Mouse (Mus musculus): ENCODE data around the gene Nudc. TPM values are rescaled to one million over a fixed set of nuclear protein-coding genes. Genes with fewer than 3 reads are reported as not detected.

Nudc gene
- 100 to 1,000 TPM; 143 to 156 TPM for total RNA-seq (2021)
- long read RNA-seq, experiment 1, transcript Nudc-201 (8 exons, 1,316 nt), result major isoform, 223 of 279 reads
- long read RNA-seq, experiment 1, partial matches to known transcripts, result 45 of 279 reads
- long read RNA-seq, experiment 1, other reads (novel, unspliced or antisense), result 11 of 279 reads
- long read RNA-seq, experiment 2, transcript Nudc-201 (8 exons, 1,316 nt), result major isoform, 160 of 192 reads
- long read RNA-seq, experiment 2, partial matches to known transcripts, result 26 of 192 reads
- long read RNA-seq, experiment 2, other reads (novel, unspliced or antisense), result 6 of 192 reads

DNA sequence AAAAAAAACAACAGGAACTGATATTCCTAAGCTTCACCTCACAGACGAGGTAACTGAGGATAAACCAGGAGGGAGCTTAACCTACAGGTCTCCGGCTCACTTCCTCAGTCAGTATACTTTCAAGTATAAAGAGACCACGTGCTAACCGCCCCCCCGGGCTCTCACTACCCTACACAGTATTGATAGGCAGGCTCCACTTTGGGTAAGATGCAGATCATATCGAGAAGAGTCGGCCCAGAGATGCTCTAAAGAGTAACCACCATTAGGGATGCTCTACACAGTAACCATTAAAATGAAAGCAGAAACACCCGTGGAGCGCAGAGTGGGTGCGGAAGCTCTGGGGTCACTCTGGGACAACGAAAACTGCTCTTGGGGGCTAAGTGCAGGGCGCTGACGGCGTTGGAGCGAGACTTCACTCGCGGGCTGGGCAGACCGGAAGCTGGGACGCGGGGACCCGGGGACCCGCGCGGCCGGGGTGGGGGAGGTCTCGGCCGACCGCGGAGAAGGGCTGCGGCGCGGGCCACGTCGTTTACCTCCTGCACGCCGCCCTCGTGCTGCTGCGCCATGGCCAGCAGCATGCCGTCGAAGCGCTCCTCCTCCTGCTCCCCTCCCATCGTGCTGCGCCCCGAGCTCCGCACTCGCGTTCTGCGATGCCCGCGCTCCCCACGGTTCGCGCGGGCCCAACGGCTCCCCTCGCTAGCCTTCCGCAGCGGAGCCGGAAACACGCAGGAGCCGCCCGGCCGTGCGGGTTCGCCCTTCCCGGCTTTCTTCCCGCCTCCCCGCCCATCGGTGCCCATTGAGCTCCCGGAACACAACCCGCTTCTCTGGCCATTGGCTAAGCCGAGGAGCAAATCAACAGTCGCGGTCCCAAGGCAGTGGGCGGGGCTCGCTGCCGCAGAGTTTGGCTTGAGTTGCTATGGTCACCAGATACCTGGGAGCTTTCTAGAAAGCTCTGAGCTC is at the start of gene Nudc:
Gene Nudc (minus strand): TSS at position 725 of the 960 bp plus-strand sequence.
- DNase-seq (ENCODE audit: extremely low spot score in 1 of 2, low spot score in 2 of 2), result peak; percentile 94
- TF ChIP-seq CTCF (IDR thresholded peaks at IDR 0.05), result no peak
- intact Hi-C loops (cut with DNase I), result no loop called here
- Histone ChIP-seq H3K4me3 (peak within 1 kb of the TSS; percentile 97), H3K27ac (peak within 1 kb of the TSS; percentile 87)

GRCm38 (mm10) chr4:133595538-133595937 is 49.7 kb upstream of the Nudc start:
- no peak for TF ChIP-seq CTCF (IDR thresholded peaks at IDR 0.05)
- intact Hi-C loops (cut with DNase I), result loop anchor here (10.0 kb wide), 1 partner anchor 159 kb away; the partner anchor contains the start of gene Arid1a
- H3K27ac ChIP-seq, result no peak overlapping the region
- H3K4me3 ChIP-seq, result no peak overlapping the region
- DNase-seq (ENCODE audit: extremely low spot score in 1 of 2, low spot score in 2 of 2), result peak; percentile 53 to 57

GRCm38 (mm10) chr4:133592570-133592969 is 46.8 kb upstream of the Nudc start:
- DNase-seq (ENCODE audit: extremely low spot score in 1 of 2, low spot score in 2 of 2), result peak; percentile 45 to 70
- no peak overlapping the region for H3K4me3 ChIP-seq
- H3K27ac ChIP-seq, result no peak overlapping the region
- intact Hi-C loops (cut with DNase I), result loop anchor here (1.0 to 10.0 kb wide), 3 partner anchors 58 to 236 kb away; partner anchors contain the start of genes Arid1a and Zdhhc18
- TF ChIP-seq CTCF (IDR thresholded peaks at IDR 0.05), result peak; percentile 89

DNA sequence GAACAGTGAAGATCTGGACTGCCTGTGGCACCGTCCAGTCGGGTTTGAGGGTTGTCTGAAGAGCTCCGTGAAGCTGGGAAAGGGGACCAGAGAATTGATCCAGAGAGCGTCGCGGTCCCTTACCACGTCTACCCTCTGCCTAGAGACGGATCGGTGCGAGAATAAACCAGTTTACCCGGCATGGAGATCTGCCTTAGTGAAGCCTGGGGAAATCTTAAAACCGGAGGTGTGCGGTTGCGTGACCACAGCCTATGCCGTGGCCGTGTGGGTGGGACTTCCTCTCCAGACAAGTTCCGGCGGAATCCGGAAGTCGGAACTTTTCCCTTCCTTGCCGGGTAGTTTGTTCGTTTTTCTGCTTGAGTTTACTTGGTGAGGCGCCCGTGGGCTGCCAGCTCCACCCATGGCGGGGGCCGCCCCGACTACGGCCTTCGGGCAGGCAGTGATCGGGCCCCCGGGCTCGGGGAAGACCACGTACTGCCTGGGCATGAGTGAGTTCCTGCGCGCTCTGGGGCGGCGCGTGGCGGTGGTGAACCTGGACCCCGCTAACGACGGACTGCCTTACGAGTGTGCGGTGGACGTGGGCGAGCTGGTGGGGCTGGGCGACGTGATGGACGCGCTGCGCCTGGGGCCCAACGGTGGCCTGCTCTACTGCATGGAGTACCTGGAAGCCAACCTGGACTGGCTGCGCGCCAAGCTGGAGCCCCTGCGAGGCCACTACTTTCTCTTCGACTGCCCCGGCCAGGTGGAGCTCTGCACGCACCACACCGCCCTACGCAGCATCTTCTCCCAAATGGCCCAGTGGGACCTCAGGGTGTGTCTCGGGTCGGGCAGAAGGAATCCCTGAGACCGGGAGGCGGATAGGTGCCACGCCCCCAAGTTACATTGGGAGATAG is 38.5 kb upstream of the Nudc start, which contains the start of gene Gpn2:
Gene Gpn2 (plus strand): TSS at position 304 of the 893 bp plus-strand sequence.
- no peak for TF ChIP-seq CTCF (IDR thresholded peaks at IDR 0.05)
- intact Hi-C loops (cut with DNase I), result no loop called here
- DNase-seq (ENCODE audit: extremely low spot score in 1 of 2, low spot score in 2 of 2), result peak; percentile 79
- Histone ChIP-seq H3K27ac (peak within 1 kb of the TSS; percentile 92), H3K4me3 (peak within 1 kb of the TSS; percentile 72)

DNA sequence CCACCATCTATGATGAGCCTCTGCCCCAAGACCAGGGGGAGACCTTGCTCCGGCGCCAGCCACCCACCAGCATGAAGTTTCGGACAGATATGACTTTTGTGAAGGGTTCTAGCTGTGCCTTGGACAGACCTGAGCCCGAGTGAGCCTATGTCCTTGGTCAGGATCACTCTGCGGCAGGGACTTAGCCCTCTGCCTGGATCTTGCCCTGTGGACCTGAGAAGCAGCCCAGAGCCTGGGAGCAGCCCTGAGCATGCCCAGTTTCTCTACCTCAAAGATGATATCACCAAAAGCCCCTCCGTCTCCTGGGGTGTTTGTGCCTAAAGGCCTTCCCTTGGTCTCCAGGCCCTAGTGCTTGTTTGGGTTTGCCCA is 37.9 kb upstream of the Nudc start:
- Histone ChIP-seq H3K27ac (peak overlapping the region; percentile 92), H3K4me3 (peak overlapping the region; percentile 72)
- DNase-seq (ENCODE audit: extremely low spot score in 1 of 2, low spot score in 2 of 2), result no peak
- intact Hi-C loops (cut with DNase I), result no loop called here
- no peak for TF ChIP-seq CTCF (IDR thresholded peaks at IDR 0.05)

DNA sequence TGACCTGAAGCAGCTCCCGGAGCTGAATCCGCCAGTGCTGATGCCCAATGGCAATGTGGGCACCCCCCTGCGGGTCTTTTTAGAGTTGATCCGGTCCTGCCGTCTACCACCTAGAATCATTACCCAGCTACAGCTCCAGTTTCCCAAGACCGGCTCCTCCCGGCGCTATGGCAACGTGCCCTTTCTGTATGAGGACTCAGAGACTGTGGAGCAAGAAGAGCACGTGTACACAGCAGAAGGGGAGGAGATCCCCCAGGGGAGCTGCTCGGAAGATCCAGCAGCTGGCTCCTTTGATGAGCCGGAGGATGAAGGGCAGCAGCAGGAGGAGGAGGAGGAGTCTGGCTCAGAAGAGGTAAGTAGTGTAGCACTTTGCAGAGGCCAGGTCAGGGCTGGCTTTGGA is 32.2 kb upstream of the Nudc start:
- no peak overlapping the region for H3K27ac ChIP-seq
- no peak for TF ChIP-seq CTCF (IDR thresholded peaks at IDR 0.05)
- no peak for DNase-seq (ENCODE audit: extremely low spot score in 1 of 2, low spot score in 2 of 2)
- no peak overlapping the region for H3K4me3 ChIP-seq
- intact Hi-C loops (cut with DNase I), result no loop called here

DNA sequence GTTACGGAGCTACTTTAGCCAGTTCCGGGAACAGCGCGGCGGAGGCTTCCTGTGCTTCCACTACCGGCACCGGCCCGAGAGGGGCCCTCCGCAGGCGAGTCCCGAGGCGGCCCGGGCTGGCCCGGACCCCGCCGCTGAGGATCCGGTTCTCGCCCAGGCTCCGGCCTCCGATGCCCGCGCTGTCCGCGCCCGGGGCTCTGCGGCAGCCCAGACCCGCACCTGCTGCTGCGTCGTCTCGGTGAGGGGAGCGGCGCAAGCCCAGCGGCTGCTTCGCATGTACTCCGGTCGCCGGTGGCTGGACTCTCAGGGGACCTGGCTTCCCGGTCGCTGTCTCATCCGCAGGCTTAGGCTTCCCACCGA is 29.0 kb upstream of the Nudc start:
- TF ChIP-seq CTCF (IDR thresholded peaks at IDR 0.05), result no peak
- intact Hi-C loops (cut with DNase I), result no loop called here
- Histone ChIP-seq H3K4me3 (peak overlapping the region; percentile 60), H3K27ac (peak overlapping the region; percentile 58)
- DNase-seq (ENCODE audit: extremely low spot score in 1 of 2, low spot score in 2 of 2), result no peak

DNA sequence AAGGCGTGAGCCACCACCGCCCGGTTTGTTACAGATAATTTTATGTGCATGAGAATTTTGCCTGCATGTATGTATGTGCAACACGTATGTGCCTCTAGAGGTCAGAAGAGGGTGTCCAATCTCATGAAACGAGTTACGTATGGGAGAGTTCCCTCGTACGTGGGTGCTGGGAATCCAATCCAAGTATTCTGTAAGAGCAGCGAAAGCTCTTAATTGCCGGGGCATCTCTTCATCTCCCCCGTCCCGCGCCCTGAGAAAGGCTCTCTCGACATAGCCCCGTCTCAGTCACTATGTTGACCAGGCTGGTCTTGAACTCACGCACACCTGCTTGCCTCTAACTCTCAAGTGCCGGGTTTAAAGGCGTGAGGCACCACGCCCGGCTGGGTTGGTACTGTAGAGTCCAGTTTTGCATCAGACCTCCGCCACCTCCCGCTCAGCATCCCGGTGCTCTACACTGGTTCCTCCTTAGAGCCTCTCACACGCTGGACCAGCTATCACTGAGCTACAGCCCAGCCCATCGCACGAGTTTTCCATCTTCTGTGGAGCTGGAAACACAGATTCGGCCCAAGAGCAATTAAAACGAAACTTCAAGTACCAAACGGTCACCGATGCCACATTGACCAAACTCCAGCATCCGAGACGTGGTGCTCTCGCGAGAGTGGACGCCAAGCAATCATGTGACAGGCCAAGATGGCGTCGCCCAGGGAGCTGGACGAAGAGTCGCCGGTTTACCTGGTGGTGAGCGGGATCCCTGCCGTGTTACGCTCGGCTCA is 28.5 kb upstream of the Nudc start, which contains the start of gene Gpatch3:
Gene Gpatch3 (plus strand): TSS at position 676 of the 773 bp plus-strand sequence.
- TF ChIP-seq CTCF (IDR thresholded peaks at IDR 0.05), result peak; percentile 23; the same call in 1 of the 2 replicates
- Histone ChIP-seq H3K27ac (peak within 1 kb of the TSS; percentile 58), H3K4me3 (peak within 1 kb of the TSS; percentile 60)
- intact Hi-C loops (cut with DNase I), result no loop called here
- DNase-seq (ENCODE audit: extremely low spot score in 1 of 2, low spot score in 2 of 2), result peak; percentile 89

GRCm38 (mm10) chr4:133570066-133570466 is 24.3 kb upstream of the Nudc start:
- no peak for DNase-seq (ENCODE audit: extremely low spot score in 1 of 2, low spot score in 2 of 2)
- no peak for TF ChIP-seq CTCF (IDR thresholded peaks at IDR 0.05)
- Histone ChIP-seq H3K27ac (no peak overlapping the region), H3K4me3 (no peak overlapping the region)
- intact Hi-C loops (cut with DNase I), result no loop called here

DNA sequence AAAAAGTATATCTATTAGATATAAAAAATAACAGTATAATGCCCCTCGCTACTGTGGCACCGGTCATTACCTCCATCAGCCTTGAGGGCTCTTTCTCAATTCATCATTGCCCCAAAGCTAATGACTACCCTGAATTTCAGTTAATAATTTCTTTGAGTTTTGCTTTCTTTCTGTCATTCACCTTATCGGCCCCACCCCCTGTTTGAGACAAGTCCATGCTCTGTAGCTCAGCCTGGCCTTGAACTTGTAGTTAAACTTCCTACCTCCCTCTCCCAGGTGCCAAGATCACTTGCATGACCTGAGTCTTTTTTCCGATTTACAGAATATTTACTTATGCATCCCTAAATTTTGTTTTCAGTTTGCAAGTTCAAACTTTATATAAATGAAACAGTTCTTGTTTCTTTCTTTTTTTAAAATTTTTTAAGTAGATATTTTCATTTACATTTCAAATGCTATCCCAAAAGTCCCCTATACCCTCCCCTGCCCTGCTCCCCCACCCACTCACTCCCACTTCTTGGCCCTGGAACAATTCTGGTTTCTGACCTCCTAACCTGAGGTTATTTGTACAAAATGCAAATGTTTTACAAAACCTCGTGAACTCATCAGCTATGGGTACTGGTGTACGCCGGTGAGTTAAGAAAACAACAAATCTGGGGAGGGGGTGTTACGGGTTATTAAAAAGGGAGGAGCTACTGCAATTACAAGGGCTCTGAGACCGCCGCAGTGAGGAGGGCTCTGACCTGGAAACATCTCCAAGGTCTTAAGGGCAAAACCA is 23.7 kb upstream of the Nudc start:
- intact Hi-C loops (cut with DNase I), result no loop called here
- TF ChIP-seq CTCF (IDR thresholded peaks at IDR 0.05), result no peak
- no peak for DNase-seq (ENCODE audit: extremely low spot score in 1 of 2, low spot score in 2 of 2)

More for the DNA sequence above, 23.7 kb upstream of the Nudc start:
- H3K4me3 ChIP-seq, result no peak overlapping the region
- H3K27ac ChIP-seq, result no peak overlapping the region
